Mouse (Mus musculus): ENCODE data around the gene Cypt3. TPM values are rescaled to one million over a fixed set of nuclear protein-coding genes. Genes with fewer than 3 reads are reported as not detected.

Cypt3 gene
- not detected for polyA plus RNA-seq (2012; fragmentation: generic; extraction: Trizol)

DNA sequence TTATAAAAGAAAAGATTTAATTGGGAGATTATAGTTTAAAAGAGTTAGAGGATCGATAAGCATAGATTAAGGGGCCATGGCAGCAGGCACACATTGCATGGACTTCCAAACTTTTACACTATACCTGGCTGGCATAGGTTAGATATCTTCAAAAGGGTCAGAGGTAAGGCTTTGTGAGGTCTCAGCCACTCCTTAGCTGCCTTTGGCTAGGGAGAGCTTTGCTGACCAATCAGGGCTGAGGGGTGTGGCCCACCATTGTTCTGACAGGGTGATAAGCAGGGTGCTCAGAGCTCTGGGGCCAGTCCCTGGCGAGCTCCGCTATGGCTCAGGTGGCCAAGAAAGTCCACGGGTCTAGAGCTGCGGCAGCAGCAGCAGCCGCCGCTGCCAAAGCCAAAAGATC lies at the start of gene Cypt3:
Gene Cypt3 (plus strand): TSS at position 301 of the 400 bp plus-strand sequence.

Other genes starting within 250 kb of the Cypt3 start
- 10 to 100 TPM; 11.0 to 50.9 TPM for gene Ubqln2, start 60.4 kb upstream of the Cypt3 start, polyA plus RNA-seq (2012; fragmentation: generic; extraction: Trizol)
- under 1 TPM; under 0.01 to 0.21 TPM for gene Kctd12b, start 137.8 kb downstream of the Cypt3 start, polyA plus RNA-seq (2012; fragmentation: generic; extraction: Trizol)
- 100 to 1,000 TPM in 1 of 2 experiments, 10 to 100 TPM in 1; 42.4 to 162 TPM for gene Nbdy, start 165.0 kb downstream of the Cypt3 start, polyA plus RNA-seq (2012; fragmentation: generic; extraction: Trizol)

Measured in C3H10T1/2 (cell line).